Mouse (Mus musculus) liver, embryonic 14.5 days (tissue): ENCODE results near the gene Csf2rb. TPM values are rescaled to one million over a fixed set of nuclear protein-coding genes. Genes with fewer than 3 reads are reported as not detected.

Experiments
- ATAC-seq: fragments of 200-750 bp; cut with Nextera tagmentation; 2 replicates; pipeline ENCODE4 v1.8.0; 2017; ENCODE audit warnings: moderate number of reproducible peaks, mild to moderate bottlenecking, moderate library complexity; ENCODE audit not compliant: insufficient read depth
- DNase-seq, 3 experiments: peaks; one replicate each; pipeline ENCODE4 v3.0.0-alpha.2; 2012 to 2013; ENCODE audit warnings: low read depth in 3 of 3, low spot score in 3 of 3
- H3K27ac ChIP-seq: fragments of 300-500 bp; sonication (generic); 2 replicates; pipeline ENCODE4 v1.5.1; 2014; ENCODE audit warnings: moderate library complexity, mild to moderate bottlenecking, control low read depth, inconsistent platforms
- H3K27me3 ChIP-seq: fragments of 300-500 bp; sonication (generic); 2 replicates; pipeline ENCODE4 v1.6.1; 2014; ENCODE audit warnings: mild to moderate bottlenecking, low read length, moderate library complexity; ENCODE audit not compliant: control insufficient read depth, insufficient read depth
- H3K36me3 ChIP-seq: fragments of 300-500 bp; sonication (generic); replicated peaks from 2 replicates; pipeline ENCODE4 v1.6.1; 2014; ENCODE audit warnings: low read depth; ENCODE audit not compliant: control insufficient read depth, insufficient read depth
- H3K4me1 ChIP-seq, 2 experiments: fragments of 200-500 bp in 1 of 2; fragments of 300-500 bp in 1 of 2; sonication (generic) in 1 of 2; replicated peaks; 2 replicates each; pipeline ENCODE4 v1.6.1; 2012 to 2014; ENCODE audit warnings: antibody characterized with exemption in 1 of 2, inconsistent platforms in 1 of 2, low read length in 1 of 2; ENCODE audit not compliant: control insufficient read depth in 2 of 2, insufficient read depth in 2 of 2
- H3K4me2 ChIP-seq: fragments of 300-500 bp; sonication (generic); 2 replicates; pipeline ENCODE4 v1.6.1; 2014; ENCODE audit warnings: low read depth, mild to moderate bottlenecking, control low read depth, moderate library complexity
- H3K4me3 ChIP-seq, 2 experiments: fragments of 200-500 bp in 1 of 2; fragments of 300-500 bp in 1 of 2; sonication (generic) in 1 of 2; 2 replicates each; pipeline ENCODE4 v1.5.1; 2012 to 2014; ENCODE audit warnings: low read depth in 2 of 2, low read length in 2 of 2, mild to moderate bottlenecking in 2 of 2, control low read depth in 1 of 2, inconsistent platforms in 1 of 2, moderate library complexity in 1 of 2; ENCODE audit not compliant: insufficient read depth in 1 of 2
- H3K9ac ChIP-seq: fragments of 300-500 bp; sonication (generic); replicated peaks from 2 replicates; pipeline ENCODE4 v1.6.1; 2014; ENCODE audit warnings: mild to moderate bottlenecking, control low read depth, moderate library complexity
- H3K9me3 ChIP-seq: fragments of 300-500 bp; sonication (generic); 2 replicates; pipeline ENCODE4 v1.6.1; 2016; ENCODE audit warnings: low read length, mixed read lengths; ENCODE audit not compliant: control insufficient read depth
- CTCF ChIP-seq: IDR thresholded peaks from 2 replicates; pipeline ENCODE4 v1.5.1; 2016; ENCODE audit warnings: antibody characterized with exemption, low read depth, control low read depth
- EP300 ChIP-seq: IDR thresholded peaks from 2 replicates; pipeline ENCODE4 v1.6.1; 2016; ENCODE audit warnings: antibody characterized with exemption, low read depth
- WGBS: fragments of 180-500 bp; shearing (Covaris S2); extraction: QIAGEN DNeasy Blood & Tissue Kit; methylation state at CpG from one replicate; pipeline ENCODE4 v1.1.7; 2014; ENCODE audit not compliant: insufficient replicate concordance; 5-methylcytosine and 5-hydroxymethylcytosine counted together
- polyA plus RNA-seq, 2 experiments: library from polyadenylated mRNA; depleted of rRNA in 1 of 2; stranded (reverse) in 1 of 2; unstranded in 1 of 2; fragments of >200 nt; fragmentation: Nextera tagmentation in 1 of 2; extraction: Ambion mirVana in 1 of 2; gene quantifications; 2 replicates each; pipeline versions ENCODE4 v1.2.1 to v1.2.3; 2012 to 2014

Csf2rb gene
- polyA plus RNA-seq, 2 experiments: 4.5 to 5.9 TPM

- ATAC-seq (no peak), DNase-seq (no peak)
- no peaks in the 10 kb centered on the region for H3K36me3 ChIP-seq
- H3K4me3 ChIP-seq: no peak overlapping the region
- no peaks in the 10 kb centered on the region for H3K9me3 ChIP-seq
- no peaks in the 10 kb centered on the region for H3K27me3 ChIP-seq
- no peak overlapping the region for H3K4me2 ChIP-seq
- H3K4me1 ChIP-seq: no peaks in the 10 kb centered on the region
- WGBS: 66% methylated on average over 10 of the region's 10 CpGs
- no peak overlapping the region for H3K27ac ChIP-seq
- TF ChIP-seq EP300 (no peak), CTCF (no peak)
- no peak overlapping the region for H3K9ac ChIP-seq
Measured at GRCm38 (mm10) chr15:78377859-78378258, 52.3 kb downstream of the Csf2rb start.

GRCm38 (mm10) chr15:78378556-78378955 lies 53.0 kb downstream of the Csf2rb start:
- ATAC-seq: no peak
- H3K4me1 ChIP-seq: no peaks in the 10 kb centered on the region
- no peak overlapping the region for H3K9ac ChIP-seq
- H3K27me3 ChIP-seq: no peaks in the 10 kb centered on the region
- 62% methylated on average over 10 of the region's 10 CpGs for WGBS
- H3K4me3 ChIP-seq: no peak overlapping the region
- no peak overlapping the region for H3K4me2 ChIP-seq
- H3K27ac ChIP-seq: no peak overlapping the region
- no peak for DNase-seq
- TF ChIP-seq EP300 (no peak), CTCF (no peak)
- no peaks in the 10 kb centered on the region for H3K9me3 ChIP-seq
- H3K36me3 ChIP-seq: no peaks in the 10 kb centered on the region

- no peaks in the 10 kb centered on the region for H3K9me3 ChIP-seq
- H3K27me3 ChIP-seq: no peaks in the 10 kb centered on the region
- TF ChIP-seq CTCF: no peak
- no peak for TF ChIP-seq EP300
- no peak overlapping the region for H3K4me3 ChIP-seq
- peaks cover 0 to 6% of the 10 kb centered on the region in 2 experiments; a peak in 1 of 4 replicates for H3K4me1 ChIP-seq
- DNase-seq: no peak
- ATAC-seq: no peak
- H3K9ac ChIP-seq: no peak overlapping the region
- H3K4me2 ChIP-seq: no peak overlapping the region
- WGBS: 57% methylated on average over 2 of the region's 2 CpGs
- no peak overlapping the region for H3K27ac ChIP-seq
- H3K36me3 ChIP-seq: no peaks in the 10 kb centered on the region
Measured at GRCm38 (mm10) chr15:78380208-78380607, 54.7 kb downstream of the Csf2rb start.

GRCm38 (mm10) chr15:78380741-78381140 lies 55.2 kb downstream of the Csf2rb start:
- TF ChIP-seq EP300 (no peak), CTCF (no peak)
- ATAC-seq (no peak), DNase-seq (no peak)
- Histone ChIP-seq H3K4me2 (no peak overlapping the region), H3K27ac (no peak overlapping the region), H3K36me3 (no peaks in the 10 kb centered on the region), H3K4me3 (no peak overlapping the region), H3K27me3 (no peaks in the 10 kb centered on the region), H3K4me1 (peaks cover 0 to 9% of the 10 kb centered on the region in 2 experiments; a peak in 1 of 4 replicates), H3K9ac (no peak overlapping the region), H3K9me3 (no peaks in the 10 kb centered on the region)
- WGBS: 56% methylated on average over 4 of the region's 4 CpGs

- 83% methylated on average over 4 of the region's 4 CpGs for WGBS
- no peak for TF ChIP-seq EP300
- TF ChIP-seq CTCF: no peak
- no peak overlapping the region for H3K4me2 ChIP-seq
- H3K4me1 ChIP-seq: peaks cover 0 to 9% of the 10 kb centered on the region in 2 experiments; a peak in 1 of 4 replicates
- no peak for DNase-seq
- no peak overlapping the region for H3K4me3 ChIP-seq
- ATAC-seq: no peak
- no peak overlapping the region for H3K27ac ChIP-seq
- no peaks in the 10 kb centered on the region for H3K36me3 ChIP-seq
- no peak overlapping the region for H3K9ac ChIP-seq
- H3K27me3 ChIP-seq: no peaks in the 10 kb centered on the region
- H3K9me3 ChIP-seq: no peaks in the 10 kb centered on the region
Measured at GRCm38 (mm10) chr15:78382115-78382514, 56.6 kb downstream of the Csf2rb start.
